Mouse (Mus musculus) liver, embryonic 13.5 days (tissue): ENCODE results near the gene Zfp276. TPM values are rescaled to one million over a fixed set of nuclear protein-coding genes. Genes with fewer than 3 reads are reported as not detected.
"Not testable (repeated sequence)": the region's sequence is repeated elsewhere in the genome, so short reads cannot be mapped to it uniquely, and the experiment has no call there.

ENCODE experiments used
- ATAC-seq: fragments of 200-750 bp; cut with Nextera tagmentation; 2 replicates; pipeline ENCODE4 v1.8.0; 2017; ENCODE audit warnings: low read depth, mild to moderate bottlenecking, moderate number of reproducible peaks, moderate library complexity
- DNase-seq: peaks from one replicate; pipeline ENCODE4 v3.0.0; 2022
- H3K27ac ChIP-seq: fragments of 300-500 bp; sonication (generic); 2 replicates; pipeline ENCODE4 v1.5.1; 2015; ENCODE audit warnings: moderate library complexity, mild to moderate bottlenecking, inconsistent platforms
- H3K27me3 ChIP-seq: fragments of 300-500 bp; sonication (generic); 2 replicates; pipeline ENCODE4 v1.6.1; 2015; ENCODE audit warnings: mild to moderate bottlenecking, inconsistent platforms
- H3K36me3 ChIP-seq: fragments of 300-500 bp; sonication (generic); 2 replicates; pipeline ENCODE4 v1.6.1; 2015; ENCODE audit warnings: mild to moderate bottlenecking, inconsistent platforms
- H3K4me1 ChIP-seq: fragments of 300-500 bp; sonication (generic); replicated peaks from 2 replicates; pipeline ENCODE4 v1.6.1; 2015; ENCODE audit warnings: inconsistent platforms
- H3K4me2 ChIP-seq: fragments of 300-500 bp; sonication (generic); 2 replicates; pipeline ENCODE4 v1.6.1; 2015; ENCODE audit warnings: inconsistent platforms, mild to moderate bottlenecking, moderate library complexity
- H3K4me3 ChIP-seq: fragments of 300-500 bp; sonication (generic); replicated peaks from 2 replicates; pipeline ENCODE4 v1.5.1; 2015; ENCODE audit warnings: mild to moderate bottlenecking, inconsistent platforms
- H3K9ac ChIP-seq: fragments of 300-500 bp; sonication (generic); 2 replicates; pipeline ENCODE4 v1.6.1; 2015; ENCODE audit warnings: mild to moderate bottlenecking, inconsistent platforms
- H3K9me3 ChIP-seq: fragments of 300-500 bp; sonication (generic); replicated peaks from 2 replicates; pipeline ENCODE4 v1.6.1; 2016; ENCODE audit warnings: inconsistent platforms
- WGBS: fragments of 180-500 bp; shearing (Covaris S2); methylation state at CpG from one replicate; pipeline ENCODE4 v1.1.7; 2015; ENCODE audit not compliant: insufficient replicate concordance; 5-methylcytosine and 5-hydroxymethylcytosine counted together
- polyA plus RNA-seq: library from polyadenylated mRNA; unstranded; fragments of >200 nt; fragmentation: Nextera tagmentation; extraction: Ambion mirVana; gene quantifications from 2 replicates; pipeline ENCODE4 v1.2.1, GENCODE M21; 2015

The Zfp276 gene
- polyA plus RNA-seq, 1 experiment from 2014 or later, result 6.3 TPM

- H3K9me3 ChIP-seq, result no peaks in the 10 kb centered on the region
- H3K4me3 ChIP-seq, result no peak overlapping the region
- H3K36me3 ChIP-seq, result peaks cover 80% of the 10 kb centered on the region
- no peak overlapping the region; the same call in 1 of the 2 replicates for H3K9ac ChIP-seq
- H3K4me2 ChIP-seq, result no peak overlapping the region
- DNase-seq (no peak), ATAC-seq (no peak)
- no peaks in the 10 kb centered on the region for H3K4me1 ChIP-seq
- no peaks in the 10 kb centered on the region for H3K27me3 ChIP-seq
- 76% methylated on average over 5 of the region's 5 CpGs for WGBS
- H3K27ac ChIP-seq, result no peak overlapping the region
Observed at GRCm38 (mm10) chr8:123274447-123274846, 20.5 kb downstream of the Zfp276 start.

- H3K9me3 ChIP-seq, result no peaks in the 10 kb centered on the region
- H3K4me3 ChIP-seq, result no peak overlapping the region
- DNase-seq (no peak), ATAC-seq (no peak)
- H3K4me2 ChIP-seq, result no peak overlapping the region
- H3K9ac ChIP-seq, result no peak overlapping the region
- H3K36me3 ChIP-seq, result peaks cover 77% of the 10 kb centered on the region
- H3K27me3 ChIP-seq, result no peaks in the 10 kb centered on the region
- WGBS, result 83% methylated on average over 12 of the region's 12 CpGs
- no peak overlapping the region for H3K27ac ChIP-seq
- H3K4me1 ChIP-seq, result no peaks in the 10 kb centered on the region
Observed at GRCm38 (mm10) chr8:123275096-123275495, 21.1 kb downstream of the Zfp276 start.

GRCm38 (mm10) chr8:123278445-123278844 lies 24.4 kb downstream of the Zfp276 start:
- Histone ChIP-seq H3K27me3 (no peaks in the 10 kb centered on the region), H3K27ac (no peak overlapping the region), H3K9me3 (no peaks in the 10 kb centered on the region), H3K9ac (no peak overlapping the region), H3K4me1 (no peaks in the 10 kb centered on the region), H3K36me3 (peaks cover 70% of the 10 kb centered on the region), H3K4me3 (no peak overlapping the region), H3K4me2 (no peak overlapping the region)
- 82% methylated on average over 7 of the region's 7 CpGs for WGBS
- DNase-seq (no peak), ATAC-seq (no peak)

DNA sequence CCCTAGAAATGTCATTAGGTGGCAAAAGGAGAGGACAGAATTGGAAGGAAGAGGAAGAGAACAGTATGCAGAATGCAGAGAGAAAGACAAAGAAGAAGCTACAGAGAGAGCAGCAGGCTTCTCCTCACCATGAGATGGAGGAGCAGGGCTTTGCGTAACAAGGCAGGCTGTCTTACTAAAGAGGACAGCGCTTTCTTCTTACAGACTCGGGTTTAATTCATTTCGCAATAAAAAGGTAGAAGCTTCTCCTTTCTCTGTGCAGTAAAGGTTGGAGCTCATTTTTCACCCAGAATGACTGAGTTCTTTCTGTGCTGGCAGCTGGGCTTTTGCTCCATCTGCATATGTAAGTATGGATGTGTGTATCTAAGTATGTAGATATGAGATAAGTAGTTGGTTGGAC lies 25.8 kb downstream of the Zfp276 start:
- Histone ChIP-seq H3K27ac (no peak overlapping the region), H3K36me3 (peaks cover 64% of the 10 kb centered on the region)
- 69% methylated on average over 4 of the region's 4 CpGs for WGBS

GRCm38 (mm10) chr8:123280302-123281094 lies 26.5 kb downstream of the Zfp276 start:
- no peaks in the 10 kb centered on the region for H3K27me3 ChIP-seq
- no peak overlapping the region for H3K9ac ChIP-seq
- peaks cover 60% of the 10 kb centered on the region for H3K36me3 ChIP-seq
- H3K4me2 ChIP-seq, result no peak overlapping the region
- peaks cover 4% of the 10 kb centered on the region; the same call in 1 of the 2 replicates for H3K4me1 ChIP-seq
- ATAC-seq (no peak), DNase-seq (no peak)
- no peak overlapping the region for H3K4me3 ChIP-seq
- peak overlapping the region; percentile 0; the same call in 1 of the 2 replicates for H3K27ac ChIP-seq
- whole genome bisulfite sequencing, result 78% methylated on average over 13 of the region's 13 CpGs
- H3K9me3 ChIP-seq, result no peaks in the 10 kb centered on the region

More for the DNA sequence above, 25.8 kb downstream of the Zfp276 start:
- Histone ChIP-seq H3K4me2 (no peak overlapping the region), H3K4me3 (no peak overlapping the region), H3K27me3 (no peaks in the 10 kb centered on the region), H3K4me1 (peaks cover 4% of the 10 kb centered on the region; the same call in 1 of the 2 replicates), H3K9me3 (no peaks in the 10 kb centered on the region), H3K9ac (no peak overlapping the region)
- no peak for DNase-seq
- no peak for ATAC-seq

DNA sequence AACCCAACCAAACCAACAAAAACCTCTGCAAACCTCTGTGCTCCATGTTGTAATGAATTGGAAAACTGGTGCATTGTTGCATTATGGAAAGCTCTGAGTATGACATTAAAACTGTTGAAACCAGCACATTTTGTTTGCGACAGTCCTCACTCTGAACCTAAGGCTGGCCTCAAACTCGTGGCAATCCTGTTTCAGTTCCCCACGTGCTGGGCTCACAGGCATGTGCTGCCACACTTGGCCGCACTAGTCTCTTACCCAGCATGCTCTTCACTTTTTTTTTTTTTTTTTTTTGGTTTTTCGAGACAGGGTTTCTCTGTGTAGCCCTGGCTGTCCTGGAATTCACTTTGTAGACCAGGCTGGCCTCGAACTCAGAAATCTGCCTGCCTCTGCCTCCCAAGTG lies 29.0 kb downstream of the Zfp276 start:
- not testable (repeated sequence) for H3K27ac ChIP-seq, H3K9me3 ChIP-seq, DNase-seq, H3K4me3 ChIP-seq, H3K4me1 ChIP-seq, H3K27me3 ChIP-seq, ATAC-seq, H3K9ac ChIP-seq, H3K4me2 ChIP-seq
- peaks cover 67% of the 10 kb centered on the region for H3K36me3 ChIP-seq
- WGBS, result 81% methylated on average over 6 of the region's 6 CpGs

- 0 out of 2 replicates have a peak overlapping the region, but pooled peaks have one; percentile 10 for H3K9ac ChIP-seq
- H3K4me2 ChIP-seq, result no peak overlapping the region
- no peak overlapping the region for H3K4me3 ChIP-seq
- H3K9me3 ChIP-seq, result no peaks in the 10 kb centered on the region
- H3K27me3 ChIP-seq, result no peaks in the 10 kb centered on the region
- DNase-seq (no peak), ATAC-seq (no peak)
- peaks cover 4% of the 10 kb centered on the region; the same call in 1 of the 2 replicates for H3K4me1 ChIP-seq
- H3K36me3 ChIP-seq, result peaks cover 67% of the 10 kb centered on the region
- H3K27ac ChIP-seq, result no peak overlapping the region
- WGBS, result 85% methylated on average over 7 of the region's 7 CpGs
Observed at GRCm38 (mm10) chr8:123283991-123284390, 30.0 kb downstream of the Zfp276 start.

DNA sequence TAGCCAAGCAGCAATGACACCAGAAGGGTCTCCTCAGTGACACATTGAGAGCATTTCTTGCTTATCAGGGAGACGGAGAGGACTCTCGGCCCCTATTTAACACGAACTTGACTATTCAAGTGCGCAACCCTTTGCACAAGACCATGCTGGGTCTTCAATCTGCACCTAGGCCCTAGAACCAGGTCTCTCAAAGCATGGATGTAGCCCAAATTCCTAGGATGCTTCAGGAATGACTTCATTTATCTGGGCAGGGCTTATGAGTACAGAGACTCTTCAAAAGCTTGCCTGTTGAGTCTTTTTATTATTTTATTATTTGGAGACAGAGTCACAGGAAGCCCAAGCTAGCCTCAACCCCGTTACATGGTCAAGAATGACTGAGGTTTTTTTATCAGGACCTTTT lies 30.5 kb downstream of the Zfp276 start:
- 82% methylated on average over 5 of the region's 5 CpGs for WGBS
- H3K9me3 ChIP-seq, result no peaks in the 10 kb centered on the region
- H3K27me3 ChIP-seq, result no peaks in the 10 kb centered on the region
- no peak overlapping the region for H3K4me2 ChIP-seq
- H3K4me3 ChIP-seq, result no peak overlapping the region
- DNase-seq (no peak), ATAC-seq (no peak)
- H3K4me1 ChIP-seq, result peaks cover 4% of the 10 kb centered on the region; the same call in 1 of the 2 replicates
- no peak overlapping the region for H3K9ac ChIP-seq
- no peak overlapping the region for H3K27ac ChIP-seq
- peaks cover 69% of the 10 kb centered on the region for H3K36me3 ChIP-seq

DNA sequence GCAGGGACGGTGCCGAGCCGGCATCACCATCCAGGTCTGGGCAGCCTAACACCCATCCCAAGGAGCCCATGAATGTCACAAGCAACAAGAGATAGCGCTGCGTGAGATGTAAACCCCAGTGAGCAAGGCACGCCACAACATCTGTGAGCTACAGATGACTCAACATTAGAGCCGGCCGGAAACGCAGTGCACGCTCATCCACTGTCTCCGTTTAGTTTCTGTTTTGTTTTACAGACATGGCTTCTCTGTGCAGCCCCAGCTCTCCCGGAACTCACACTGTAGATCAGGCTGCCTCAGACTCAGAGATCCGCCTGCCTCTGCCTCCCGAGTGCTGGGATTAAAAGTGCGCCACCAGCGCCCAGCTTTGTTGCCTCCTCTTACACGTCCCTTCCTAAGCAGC lies 33.4 kb downstream of the Zfp276 start:
- no peaks in the 10 kb centered on the region for H3K9me3 ChIP-seq
- DNase-seq, result no peak
- H3K36me3 ChIP-seq, result peaks cover 66% of the 10 kb centered on the region
- H3K27ac ChIP-seq, result no peak overlapping the region
- no peak for ATAC-seq
- 88% methylated on average over 17 of the region's 17 CpGs for WGBS
- H3K4me2 ChIP-seq, result no peak overlapping the region
- H3K9ac ChIP-seq, result no peak overlapping the region
- H3K4me1 ChIP-seq, result peaks cover 4% of the 10 kb centered on the region; the same call in 1 of the 2 replicates
- H3K27me3 ChIP-seq, result no peaks in the 10 kb centered on the region
- no peak overlapping the region for H3K4me3 ChIP-seq

DNA sequence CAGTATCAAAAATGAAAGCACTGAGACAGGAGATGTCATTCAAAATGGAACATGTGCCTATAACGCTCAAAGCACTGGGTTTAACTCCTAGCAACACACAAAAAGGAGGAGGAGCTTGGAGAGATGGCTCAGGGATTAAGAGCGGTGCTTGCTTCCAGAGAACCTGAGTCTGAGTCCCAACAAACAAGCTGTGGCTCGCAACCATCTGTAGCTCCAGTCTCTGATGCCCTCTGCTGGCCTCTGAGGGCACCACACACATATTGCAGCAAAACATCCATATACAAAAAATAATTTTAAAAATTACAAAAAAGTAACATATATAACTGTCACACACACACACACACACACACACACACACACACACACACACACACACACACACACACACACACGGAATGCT lies 36.2 kb downstream of the Zfp276 start:
- peaks cover 81% of the 10 kb centered on the region for H3K36me3 ChIP-seq

GRCm38 (mm10) chr8:123290679-123291078 lies 36.7 kb downstream of the Zfp276 start:
- no peak for DNase-seq
- H3K36me3 ChIP-seq, result peaks cover 82% of the 10 kb centered on the region

More for the DNA sequence above, 36.2 kb downstream of the Zfp276 start:
- no peak overlapping the region for H3K27ac ChIP-seq
- H3K9me3 ChIP-seq, result no peaks in the 10 kb centered on the region
- DNase-seq (peak; percentile 19), ATAC-seq (no peak)
- H3K4me3 ChIP-seq, result no peak overlapping the region
- H3K27me3 ChIP-seq, result no peaks in the 10 kb centered on the region
- H3K4me2 ChIP-seq, result no peak overlapping the region
- no peak overlapping the region for H3K9ac ChIP-seq
- WGBS, result 77% methylated on average over 4 of the region's 4 CpGs
- H3K4me1 ChIP-seq, result no peaks in the 10 kb centered on the region

GRCm38 (mm10) chr8:123291716-123292115 lies 37.7 kb downstream of the Zfp276 start:
- Histone ChIP-seq H3K27ac (no peak overlapping the region), H3K36me3 (peaks cover 87% of the 10 kb centered on the region), H3K4me1 (no peaks in the 10 kb centered on the region), H3K4me2 (no peak overlapping the region), H3K27me3 (no peaks in the 10 kb centered on the region), H3K4me3 (no peak overlapping the region), H3K9ac (no peak overlapping the region), H3K9me3 (no peaks in the 10 kb centered on the region)
- no peak for ATAC-seq
- WGBS, result 75% methylated on average over 8 of the region's 8 CpGs
- DNase-seq, result no peak

More at GRCm38 (mm10) chr8:123290679-123291078, 36.7 kb downstream of the Zfp276 start:
- no peaks in the 10 kb centered on the region for H3K27me3 ChIP-seq
- no peaks in the 10 kb centered on the region for H3K9me3 ChIP-seq
- no peak overlapping the region for H3K4me2 ChIP-seq
- no peak overlapping the region for H3K9ac ChIP-seq
- no peak overlapping the region for H3K27ac ChIP-seq
- no peak for ATAC-seq
- 93% methylated on average over 8 of the region's 8 CpGs for WGBS
- H3K4me3 ChIP-seq, result no peak overlapping the region
- no peaks in the 10 kb centered on the region for H3K4me1 ChIP-seq
